Mouse (Mus musculus) CH12.LX (cell line): ENCODE measurements around the gene Slc4a3.

Experiments
- CTCF ChIP-seq, 2 experiments: IDR thresholded peaks in 1 of 2; conservative IDR thresholded peaks in 1 of 2; 2 replicates each; pipeline ENCODE4 v1.5.1; 2011 to 2012; ENCODE audit warnings: low read depth in 2 of 2, low read length in 2 of 2, improper control_type of control experiment in 1 of 2, inconsistent platforms in 1 of 2, mild to moderate bottlenecking in 1 of 2, moderate library complexity in 1 of 2
- ELF1 ChIP-seq: IDR thresholded peaks from 2 replicates; pipeline ENCODE4 v1.6.1; 2014; ENCODE audit warnings: low read depth, mild to moderate bottlenecking, inconsistent platforms, low read length, improper control_type of control experiment
- MAZ ChIP-seq: IDR thresholded peaks from 2 replicates; pipeline ENCODE4 v1.6.1; 2012; ENCODE audit warnings: low read depth, mild to moderate bottlenecking, inconsistent platforms, low read length, improper control_type of control experiment, moderate library complexity
- POLR2A ChIP-seq: IDR thresholded peaks from 2 replicates; pipeline ENCODE4 v1.6.1; 2011; ENCODE audit warnings: low read depth, mild to moderate bottlenecking, improper control_type of control experiment, low read length
- RAD21 ChIP-seq: IDR thresholded peaks from 2 replicates; pipeline ENCODE4 v1.6.1; 2011; ENCODE audit warnings: low read depth, mild to moderate bottlenecking, low read length, improper control_type of control experiment, moderate library complexity
- SMC3 ChIP-seq: IDR thresholded peaks from 2 replicates; pipeline ENCODE4 v1.6.1; 2011; ENCODE audit warnings: low read depth, low read length, improper control_type of control experiment
- USF1 ChIP-seq: IDR thresholded peaks from 2 replicates; pipeline ENCODE4 v1.6.1; 2014; ENCODE audit warnings: low read depth, mild to moderate bottlenecking, inconsistent platforms, low read length, improper control_type of control experiment
- USF2 ChIP-seq: conservative IDR thresholded peaks from 2 replicates; pipeline ENCODE4 v1.6.1; 2011; ENCODE audit warnings: low read depth, low read length, improper control_type of control experiment
- ZKSCAN1 ChIP-seq: IDR thresholded peaks from 2 replicates; pipeline ENCODE4 v1.6.1; 2012; ENCODE audit warnings: low read depth, inconsistent platforms, low read length, improper control_type of control experiment, borderline replicate concordance
- ZNF384 ChIP-seq: IDR thresholded peaks from 2 replicates; pipeline ENCODE4 v1.6.1; 2012; ENCODE audit warnings: low read depth, low read length, improper control_type of control experiment, inconsistent platforms

GRCm38 (mm10) chr1:75589983-75590382, 43.9 kb downstream of the Slc4a3 start:
- TF ChIP-seq CTCF (conservative IDR thresholded peaks at IDR 0.05 in 1 of 2, IDR thresholded peaks at IDR 0.05 in 1 of 2; ENCODE audit: low read depth in 2 of 2, low read length in 2 of 2) (no peak), POLR2A (no peak), ZNF384 (no peak), SMC3 (no peak), MAZ (no peak), USF1 (no peak), USF2 (no peak), RAD21 (no peak), ZKSCAN1 (no peak), ELF1 (no peak)
